Mouse (Mus musculus) kidney, embryonic 14.5 days (tissue): ENCODE results near the gene Olfr1428. TPM values are rescaled to one million over a fixed set of nuclear protein-coding genes. Genes with fewer than 3 reads are reported as not detected.
"Not testable (repeated sequence)": the region's sequence is repeated elsewhere in the genome, so short reads cannot be mapped to it uniquely, and the experiment has no call there.

ENCODE experiments used
- ATAC-seq: fragments of 200-750 bp; cut with Nextera tagmentation; 2 replicates; pipeline ENCODE4 v1.8.0; 2017; ENCODE audit warnings: moderate number of reproducible peaks, mild to moderate bottlenecking, moderate TSS enrichment, moderate library complexity; ENCODE audit not compliant: low FRiP score, low TSS enrichment
- H3K27ac ChIP-seq: fragments of 300-500 bp; sonication (generic); 2 replicates; pipeline ENCODE4 v1.5.1; 2014; ENCODE audit warnings: low read depth, mild to moderate bottlenecking, low read length, moderate library complexity, mixed read lengths
- H3K27me3 ChIP-seq: fragments of 300-500 bp; sonication (generic); 2 replicates; pipeline ENCODE4 v1.6.1; 2014; ENCODE audit warnings: mild to moderate bottlenecking, low read length; ENCODE audit not compliant: control insufficient read depth, insufficient read depth
- H3K36me3 ChIP-seq: fragments of 300-500 bp; sonication (generic); 2 replicates; pipeline ENCODE4 v1.6.1; 2014; ENCODE audit warnings: low read length, mixed read lengths; ENCODE audit not compliant: control insufficient read depth, insufficient read depth
- H3K4me1 ChIP-seq: fragments of 300-500 bp; sonication (generic); 2 replicates; pipeline ENCODE4 v1.6.1; 2014; ENCODE audit warnings: low read length, mixed read lengths; ENCODE audit not compliant: control insufficient read depth, insufficient read depth
- H3K4me2 ChIP-seq: fragments of 300-500 bp; sonication (generic); replicated peaks from 2 replicates; pipeline ENCODE4 v1.6.1; 2014; ENCODE audit warnings: low read depth, mild to moderate bottlenecking, low read length
- H3K4me3 ChIP-seq: fragments of 300-500 bp; sonication (generic); 2 replicates; pipeline ENCODE4 v1.5.1; 2014; ENCODE audit warnings: mild to moderate bottlenecking, low read length
- H3K9ac ChIP-seq: fragments of 300-500 bp; sonication (generic); 2 replicates; pipeline ENCODE4 v1.6.1; 2014; ENCODE audit warnings: low read depth, mild to moderate bottlenecking, low read length, moderate library complexity
- H3K9me3 ChIP-seq: fragments of 300-500 bp; sonication (generic); 2 replicates; pipeline ENCODE4 v1.6.1; 2016; ENCODE audit warnings: low read length; ENCODE audit not compliant: control insufficient read depth
- WGBS: fragments of 180-500 bp; shearing (Covaris S2); extraction: QIAGEN DNeasy Blood & Tissue Kit; methylation state at CpG from one replicate; pipeline ENCODE4 v1.1.7; 2014; 5-methylcytosine and 5-hydroxymethylcytosine counted together
- polyA plus RNA-seq: library from polyadenylated mRNA; unstranded; fragments of >200 nt; fragmentation: Nextera tagmentation; extraction: Ambion mirVana; gene quantifications from 2 replicates; pipeline ENCODE4 v1.2.1, GENCODE M21; 2014

The Olfr1428 gene
- polyA plus RNA-seq, 1 experiment from 2014 or later: not detected

DNA sequence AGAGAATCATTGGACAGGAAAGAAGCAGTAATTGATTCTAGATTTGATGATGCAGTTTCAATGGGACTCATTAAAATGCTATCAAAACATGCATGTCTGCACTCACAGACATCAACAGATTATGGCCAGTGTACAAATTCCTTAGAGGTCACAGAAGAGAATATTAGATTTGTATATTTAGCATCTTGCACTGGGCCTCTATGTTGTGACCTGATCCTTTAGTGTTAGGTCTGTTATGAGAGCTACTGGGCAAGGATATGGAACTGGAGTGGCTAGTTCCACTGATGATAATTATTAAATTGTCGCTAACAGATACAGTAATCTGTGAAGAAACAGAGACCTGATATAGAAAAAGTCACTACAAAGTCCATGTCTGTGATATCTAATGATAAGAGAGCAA, 23.8 kb downstream of the Olfr1428 start, which contains the start of gene Olfr1426:
Gene Olfr1426 (minus strand): TSS at position 101 of the 400 bp plus-strand sequence.
- Histone ChIP-seq H3K4me1 (no peaks in the 10 kb centered on the region), H3K27ac (no peak within 1 kb of the TSS), H3K9ac (no peak within 1 kb of the TSS), H3K4me3 (no peak within 1 kb of the TSS), H3K27me3 (no peaks in the 10 kb centered on the region), H3K9me3 (no peaks in the 10 kb centered on the region), H3K36me3 (no peaks in the 10 kb centered on the region), H3K4me2 (no peak within 1 kb of the TSS)
- 81% methylated on average over 1 of the region's 1 CpGs for WGBS
- no peak for ATAC-seq

DNA sequence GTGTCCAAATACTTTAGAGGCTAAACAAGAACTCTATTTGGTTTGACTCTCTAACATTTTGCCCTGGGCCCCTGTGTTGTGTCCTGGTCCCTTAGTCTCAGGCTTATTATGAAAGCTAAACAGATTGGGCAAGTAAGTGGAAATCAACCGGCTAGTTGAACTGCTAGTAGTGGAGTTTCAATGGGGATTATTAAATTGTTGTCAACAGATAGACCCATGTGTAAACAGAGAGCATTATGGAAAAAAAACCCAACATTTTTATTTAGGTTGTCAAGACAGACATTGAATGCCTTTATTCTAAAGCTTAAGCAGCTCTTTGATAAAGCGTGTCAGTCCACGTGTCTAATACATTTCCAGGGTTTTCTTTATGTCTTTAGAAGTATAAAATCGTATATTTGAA, 38.1 kb downstream of the Olfr1428 start, which contains the start of gene Olfr1425:
Gene Olfr1425 (minus strand): TSS at position 101 of the 400 bp plus-strand sequence.
- 86% methylated on average over 4 of the region's 4 CpGs for WGBS
- not testable (repeated sequence) for H3K27me3 ChIP-seq, H3K4me3 ChIP-seq

DNA sequence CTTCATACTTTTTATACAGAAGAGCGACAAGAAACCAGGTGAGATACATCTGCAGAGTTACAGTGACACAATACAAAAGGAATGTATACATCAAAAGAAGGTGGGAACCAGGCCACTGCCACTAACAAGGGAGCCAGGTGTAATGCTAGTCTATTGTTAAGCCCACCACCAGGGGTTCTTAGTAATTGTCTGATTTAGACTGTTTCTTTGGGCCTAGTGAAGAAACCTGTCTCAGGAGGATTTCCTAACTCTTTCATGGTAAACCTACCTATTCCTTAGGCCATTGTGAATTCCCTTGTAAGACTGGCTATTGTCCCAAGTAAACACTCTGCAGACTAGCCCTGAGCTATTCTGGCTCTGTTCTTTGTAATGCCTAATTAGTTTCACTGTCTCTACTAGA, 46.2 kb downstream of the Olfr1428 start:
- not testable (repeated sequence) for H3K36me3 ChIP-seq, H3K9me3 ChIP-seq, H3K27ac ChIP-seq, H3K4me1 ChIP-seq, H3K4me2 ChIP-seq, H3K27me3 ChIP-seq, H3K9ac ChIP-seq, ATAC-seq, H3K4me3 ChIP-seq
- 84% methylated on average over 1 of the region's 1 CpGs for WGBS

More for the DNA sequence above, 38.1 kb downstream of the Olfr1428 start, which contains the start of gene Olfr1425:
- H3K36me3 ChIP-seq, H3K4me2 ChIP-seq, H3K4me1 ChIP-seq, H3K9me3 ChIP-seq, ATAC-seq, H3K9ac ChIP-seq, H3K27ac ChIP-seq: not testable (repeated sequence)

DNA sequence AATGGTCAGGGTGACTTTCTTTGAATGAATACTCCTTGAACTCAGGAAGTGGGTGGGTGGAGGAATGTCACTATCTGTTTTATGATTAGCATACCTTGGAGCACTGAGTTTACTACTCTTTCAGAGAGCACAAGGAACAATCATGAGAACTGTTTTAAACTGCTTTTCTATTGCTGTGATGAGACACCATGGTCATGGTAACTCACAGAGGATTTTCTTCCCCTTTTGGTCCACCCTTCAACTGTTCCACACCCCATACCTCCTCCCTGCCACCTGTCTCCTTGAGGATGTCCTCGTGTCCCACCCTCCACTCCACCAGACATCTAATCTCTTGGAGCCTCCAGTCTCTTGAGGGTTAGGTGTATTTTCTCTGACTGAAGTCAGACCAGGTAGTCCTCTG, 47.9 kb downstream of the Olfr1428 start:
- ATAC-seq, H3K36me3 ChIP-seq, H3K4me1 ChIP-seq, H3K9me3 ChIP-seq, H3K9ac ChIP-seq, H3K4me2 ChIP-seq, H3K27me3 ChIP-seq, H3K4me3 ChIP-seq, H3K27ac ChIP-seq: not testable (repeated sequence)
- WGBS: 72% methylated on average over 1 of the region's 1 CpGs

DNA sequence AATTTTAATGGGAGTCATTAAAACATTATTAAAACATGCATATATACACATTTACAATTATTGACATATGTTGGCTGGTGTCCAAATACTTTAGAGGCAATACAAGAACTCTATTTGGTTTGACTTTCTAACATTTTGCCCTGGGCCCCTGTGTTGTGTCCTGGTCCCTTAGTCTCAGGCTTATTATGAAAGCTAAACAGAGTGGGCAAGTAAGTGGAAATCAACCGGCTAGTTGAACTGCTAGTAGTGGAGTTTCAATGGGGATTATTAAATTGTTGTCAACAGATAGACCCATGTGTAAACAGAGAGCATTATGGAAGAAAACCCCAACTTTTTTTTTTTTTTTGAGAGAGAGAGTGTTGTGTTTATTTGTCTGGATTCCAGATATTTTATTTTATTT, 53.1 kb downstream of the Olfr1428 start, which contains the start of gene Olfr1424:
Gene Olfr1424 (minus strand): TSS at position 101 of the 400 bp plus-strand sequence.
- H3K4me3 ChIP-seq, ATAC-seq, H3K27ac ChIP-seq, H3K27me3 ChIP-seq, H3K36me3 ChIP-seq, H3K9ac ChIP-seq, H3K4me1 ChIP-seq, H3K4me2 ChIP-seq, H3K9me3 ChIP-seq: not testable (repeated sequence)
- 100% methylated on average over 1 of the region's 1 CpGs for WGBS

Other genes with a start within 250 kb of the Olfr1428 start
- gene Olfr1419, start 240.8 kb downstream of the Olfr1428 start, polyA plus RNA-seq: not detected in 2 replicates
- gene Olfr1420, start 229.3 kb downstream of the Olfr1428 start, polyA plus RNA-seq: 0.13 and 0.24 TPM in 2 replicates
- gene Patl1, start 203.5 kb downstream of the Olfr1428 start, polyA plus RNA-seq: 15.8 and 23.6 TPM in 2 replicates
- gene Osbp, start 150.0 kb downstream of the Olfr1428 start, polyA plus RNA-seq: 7.5 and 9.4 TPM in 2 replicates
- not detected in 2 replicates for gene Olfr1423, start 74.6 kb downstream of the Olfr1428 start, polyA plus RNA-seq
- gene Olfr1424, start 53.2 kb downstream of the Olfr1428 start, polyA plus RNA-seq: not detected in 2 replicates
- not detected in 2 replicates for gene Olfr1425, start 38.2 kb downstream of the Olfr1428 start, polyA plus RNA-seq
- gene Olfr1426, start 23.9 kb downstream of the Olfr1428 start, polyA plus RNA-seq: not detected in 2 replicates
- gene Olfr1427, start 12.6 kb downstream of the Olfr1428 start, polyA plus RNA-seq: not detected in 2 replicates
- gene Olfr76, start 7.3 kb upstream of the Olfr1428 start, polyA plus RNA-seq: not detected in 2 replicates
- not detected in 2 replicates for gene Olfr1555-ps1, start 54.2 kb upstream of the Olfr1428 start, polyA plus RNA-seq
- not detected in 2 replicates for gene Olfr1431, start 84.7 kb upstream of the Olfr1428 start, polyA plus RNA-seq
- gene Olfr1432, start 116.7 kb upstream of the Olfr1428 start, polyA plus RNA-seq: not detected in 2 replicates
- not detected in 2 replicates for gene Olfr262, start 125.8 kb upstream of the Olfr1428 start, polyA plus RNA-seq
- gene Olfr235, start 145.1 kb upstream of the Olfr1428 start, polyA plus RNA-seq: not detected in 2 replicates
- not detected in 2 replicates for gene Olfr1434, start 164.0 kb upstream of the Olfr1428 start, polyA plus RNA-seq
- gene Olfr1436, start 183.2 kb upstream of the Olfr1428 start, polyA plus RNA-seq: not detected in 2 replicates
- gene Olfr1437, start 209.2 kb upstream of the Olfr1428 start, polyA plus RNA-seq: not detected in 2 replicates
- not detected in 2 replicates for gene Olfr1438-ps1, start 220.0 kb upstream of the Olfr1428 start, polyA plus RNA-seq